Mouse (Mus musculus) embryo, embryonic 11 days (tissue): ENCODE measurements around the gene Ldah.

Source experiments
- DNase-seq: peaks from one replicate; pipeline ENCODE4 v3.0.0-alpha.2; 2015

Gene Ldah

DNA sequence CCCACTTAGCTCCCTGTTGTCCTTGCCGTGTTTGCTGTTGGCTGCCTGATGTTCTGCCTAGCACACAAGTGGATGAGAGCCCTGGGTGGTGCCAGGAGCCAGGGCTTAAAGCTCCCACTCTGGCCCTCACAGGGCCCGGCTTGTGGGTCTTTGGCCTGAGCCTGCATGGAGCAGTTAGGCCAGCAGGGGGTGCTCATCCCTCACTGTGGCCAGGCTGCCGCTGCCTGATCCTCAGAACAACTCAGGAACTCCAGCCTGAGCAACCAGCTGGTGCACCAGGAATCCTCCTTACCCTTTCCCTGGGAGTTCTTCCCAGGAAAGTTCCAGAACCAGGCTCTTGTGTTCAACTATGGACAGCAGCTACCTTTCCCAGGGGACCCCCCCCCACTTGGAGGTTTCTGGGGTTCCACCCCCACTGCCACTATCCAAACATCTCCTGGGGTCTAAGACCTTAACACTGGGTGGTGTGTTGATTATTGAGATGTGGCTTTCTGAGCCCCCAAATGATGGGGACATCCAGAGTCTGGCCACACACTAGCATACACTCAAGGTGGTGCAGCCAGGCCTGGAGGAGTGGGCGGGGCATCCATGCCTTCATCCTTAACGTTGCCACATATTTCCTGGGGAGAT lies 112.3 kb downstream of the Ldah start:
- peak; percentile 79 for DNase-seq

- no peak for DNase-seq
Measured at GRCm38 (mm10) chr12:8321506-8321905, 113.6 kb downstream of the Ldah start.

GRCm38 (mm10) chr12:8324086-8324485 lies 116.2 kb downstream of the Ldah start:
- DNase-seq, result no peak

DNA sequence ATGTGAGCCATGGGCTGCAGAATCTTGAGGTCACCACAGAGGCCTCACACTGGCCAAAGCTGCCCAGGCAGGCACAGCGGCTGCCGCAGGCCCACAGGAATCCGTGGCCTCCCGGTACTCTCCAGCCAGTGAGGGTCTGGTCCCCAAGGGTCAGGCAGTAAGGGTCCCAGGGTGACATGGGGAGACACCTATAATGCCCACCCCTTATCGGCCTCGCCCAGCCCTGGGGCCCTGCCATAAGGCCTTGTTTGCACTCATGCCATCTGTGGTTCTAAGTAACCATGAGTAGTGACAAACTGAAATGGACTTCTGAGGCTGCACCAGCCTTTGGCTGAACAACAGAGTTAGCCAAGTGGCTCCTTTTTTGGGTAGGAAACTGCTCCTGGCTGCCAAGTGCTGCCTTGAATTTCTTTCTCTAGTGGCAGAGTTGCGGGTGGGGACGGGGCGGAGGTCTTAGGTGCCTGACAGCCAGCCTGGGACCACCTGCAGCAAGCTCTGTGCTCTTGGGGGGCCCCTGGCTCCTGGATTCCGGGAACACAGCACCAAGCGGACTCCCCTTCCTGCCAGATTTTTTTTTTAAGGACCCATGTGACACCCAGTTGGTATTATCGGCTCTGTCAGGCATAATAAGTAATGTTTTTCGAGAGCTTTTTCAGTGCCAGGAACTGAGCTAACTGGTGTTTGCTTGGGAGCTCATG lies 117.5 kb downstream of the Ldah start:
- DNase-seq, result no peak

DNA sequence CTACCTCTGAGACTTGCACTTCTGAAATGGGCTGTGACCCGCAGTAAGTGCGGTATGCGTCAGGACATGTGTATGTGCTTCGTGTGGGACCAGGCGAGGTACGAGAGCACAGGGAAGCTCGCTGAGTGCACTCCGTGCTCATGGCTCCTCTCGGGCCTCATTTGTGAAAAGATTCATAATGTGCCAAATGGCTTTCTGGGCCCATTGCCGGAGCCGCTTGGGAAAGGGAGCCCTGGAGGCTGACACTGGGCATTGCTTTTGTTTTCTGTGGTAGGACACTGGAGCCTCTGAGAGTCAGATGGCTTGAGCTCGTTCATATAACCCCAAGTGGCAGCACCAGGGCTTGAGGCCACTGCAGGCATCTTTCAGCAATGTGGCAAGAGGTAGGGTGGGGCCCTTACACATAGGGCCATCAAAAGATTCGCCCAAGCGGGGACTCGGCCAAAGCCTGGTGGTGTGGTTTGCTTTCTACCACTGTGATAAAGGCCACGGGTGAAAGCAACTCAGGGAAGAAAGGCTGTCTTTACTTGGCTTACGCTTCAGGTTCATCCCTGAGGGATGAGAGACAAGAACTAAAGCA lies 118.1 kb downstream of the Ldah start:
- no peak for DNase-seq

DNA sequence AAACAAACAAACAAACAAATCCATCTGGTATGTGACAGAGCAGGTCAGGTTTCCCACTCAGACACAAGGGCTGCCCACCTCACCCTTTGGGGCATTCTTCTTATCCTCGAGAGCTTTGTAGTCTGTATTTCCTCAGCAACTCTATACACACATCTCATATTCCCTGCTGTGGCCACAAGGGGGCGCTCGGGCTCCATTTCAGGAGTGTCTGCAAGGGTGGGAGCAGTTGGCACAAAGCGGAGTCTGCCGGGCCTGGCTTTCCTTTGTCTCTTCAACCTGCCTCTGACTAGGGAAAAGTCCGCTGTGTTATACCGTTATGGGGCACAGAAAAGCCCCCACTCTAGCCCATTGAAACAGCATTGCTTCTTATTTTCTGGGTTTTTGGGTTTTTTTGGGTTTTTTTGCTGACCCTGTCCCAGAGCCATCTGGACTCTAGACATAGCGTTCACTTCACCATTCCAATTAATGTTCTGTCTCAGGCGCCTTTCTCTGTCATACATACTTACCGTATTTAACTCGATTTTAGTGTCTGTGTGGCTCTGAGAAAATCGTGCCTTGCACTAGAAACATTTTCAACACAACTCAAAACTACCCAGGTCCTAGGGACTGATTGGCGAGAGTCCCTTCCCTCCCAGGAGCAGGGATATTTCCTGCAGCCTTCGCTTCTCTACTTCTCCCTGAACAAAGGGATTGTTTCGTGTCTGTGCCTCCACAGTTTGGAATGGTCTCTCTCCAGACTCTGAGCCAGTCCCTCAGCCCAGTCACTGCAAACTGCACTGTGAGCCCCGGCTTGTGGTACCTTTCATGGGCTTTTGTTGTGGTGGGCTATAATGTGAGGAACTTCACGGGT lies 119.1 kb downstream of the Ldah start:
- peak; percentile 92 for DNase-seq

- no peak for DNase-seq
Measured at GRCm38 (mm10) chr12:8327675-8328053, 119.8 kb downstream of the Ldah start.

- DNase-seq, result no peak
Measured at GRCm38 (mm10) chr12:8329236-8329635, 121.3 kb downstream of the Ldah start.

GRCm38 (mm10) chr12:8331489-8332173 lies 123.7 kb downstream of the Ldah start:
- DNase-seq, result no peak

DNA sequence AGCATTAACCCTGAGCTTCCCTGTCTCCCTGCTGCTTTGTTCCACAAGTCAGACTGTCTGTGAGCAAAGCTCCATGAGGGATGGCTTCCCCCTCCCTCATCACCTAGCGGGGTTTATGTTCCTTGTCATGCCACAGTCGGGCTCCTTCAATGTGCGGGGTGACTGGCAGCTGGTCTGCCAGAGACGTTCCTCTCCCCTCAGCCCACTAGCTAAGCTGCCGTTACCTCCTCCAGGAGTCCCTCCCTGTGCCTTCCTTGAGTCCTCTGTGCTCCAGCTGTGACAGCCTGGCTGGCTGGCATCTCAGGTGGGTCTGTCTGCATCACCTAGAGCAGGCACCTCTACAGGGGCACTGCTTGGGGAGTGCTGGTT lies 124.3 kb downstream of the Ldah start:
- no peak for DNase-seq

DNA sequence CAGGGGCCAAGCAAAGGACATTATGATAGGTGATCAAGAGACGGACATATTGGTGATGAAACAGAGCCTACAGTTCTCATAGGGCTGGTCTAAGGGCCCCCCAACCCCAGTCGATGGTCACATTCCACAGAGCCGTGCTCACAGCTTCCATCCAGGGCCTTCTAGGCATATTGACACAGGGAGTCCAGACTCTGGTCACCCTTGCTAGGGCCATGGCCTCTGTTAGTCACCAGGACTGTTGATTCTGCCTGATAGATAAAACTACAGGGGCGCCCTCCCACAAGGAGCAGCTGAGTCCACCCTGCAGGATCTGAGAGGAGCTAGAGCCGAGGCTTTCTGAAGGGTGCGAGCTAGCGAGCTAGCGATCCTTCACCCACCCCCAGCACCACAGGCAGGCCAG lies 125.7 kb downstream of the Ldah start:
- no peak for DNase-seq

DNA sequence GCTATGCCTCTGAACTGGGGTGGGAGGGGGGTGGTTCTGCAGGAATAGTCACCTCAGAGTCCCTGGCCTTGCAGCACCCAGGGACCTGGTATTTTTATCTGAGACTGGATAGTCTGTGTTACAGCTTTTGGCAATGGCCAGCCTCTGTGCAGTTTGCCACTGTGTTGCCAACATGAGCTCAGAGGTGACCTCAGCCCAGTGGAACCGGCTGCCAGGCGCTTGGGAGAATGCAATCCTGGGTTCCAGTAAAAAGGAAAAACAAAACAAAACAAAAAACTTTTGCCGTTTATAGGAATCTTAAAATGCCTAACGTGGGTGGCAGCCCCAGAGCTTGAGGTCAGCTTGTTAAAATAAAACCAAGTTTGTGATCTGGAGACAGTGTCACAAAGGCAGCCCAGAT lies 126.4 kb downstream of the Ldah start:
- no peak for DNase-seq
